Mouse (Mus musculus) R1 (cell line): ENCODE results near the gene Rcc1l.
A peak's percentile ranks its signal among the peaks of the same experiment; 100 is the strongest.

Experiments
- DNase-seq: peaks from one replicate; pipeline ENCODE4 v3.0.0-alpha.2; 2018; ENCODE audit warnings: low read depth, low spot score

Rcc1l gene

DNA sequence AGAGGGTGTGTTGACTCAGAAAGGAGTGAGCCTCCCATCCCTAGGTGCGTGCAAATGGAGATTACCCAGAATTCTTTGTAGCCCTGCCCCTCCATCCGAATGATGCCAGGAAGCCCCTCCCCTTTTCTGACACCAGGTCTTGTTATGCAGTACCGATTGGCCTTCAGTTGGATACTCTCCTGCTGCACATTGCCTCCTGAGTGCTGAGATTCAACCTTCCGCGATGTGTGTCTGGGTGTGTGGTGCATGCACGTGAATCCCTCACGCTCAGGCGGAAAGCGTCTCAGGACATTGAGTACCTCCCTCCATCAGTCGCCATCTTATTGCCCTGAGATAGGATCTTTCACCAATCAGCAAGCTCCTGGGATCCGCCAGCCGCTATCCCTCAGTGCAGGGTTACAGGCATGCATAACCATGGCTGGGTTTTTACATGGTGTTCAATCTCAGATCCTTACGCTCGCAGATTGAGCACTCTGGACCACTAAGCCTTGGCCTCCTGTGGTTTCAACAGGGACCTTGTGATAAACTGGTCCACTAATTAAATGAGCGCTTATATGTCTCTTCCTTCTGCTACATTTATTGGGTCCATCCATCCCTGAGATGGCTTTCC, 57.7 kb downstream of the Rcc1l start:
- peak; percentile 93 for DNase-seq

- no peak for DNase-seq
These were observed 60.8 kb downstream of the Rcc1l start for GRCm38 (mm10) chr5:134115639-134116259.

- no peak for DNase-seq
These were observed 61.6 kb downstream of the Rcc1l start for GRCm38 (mm10) chr5:134114981-134115380.

DNA sequence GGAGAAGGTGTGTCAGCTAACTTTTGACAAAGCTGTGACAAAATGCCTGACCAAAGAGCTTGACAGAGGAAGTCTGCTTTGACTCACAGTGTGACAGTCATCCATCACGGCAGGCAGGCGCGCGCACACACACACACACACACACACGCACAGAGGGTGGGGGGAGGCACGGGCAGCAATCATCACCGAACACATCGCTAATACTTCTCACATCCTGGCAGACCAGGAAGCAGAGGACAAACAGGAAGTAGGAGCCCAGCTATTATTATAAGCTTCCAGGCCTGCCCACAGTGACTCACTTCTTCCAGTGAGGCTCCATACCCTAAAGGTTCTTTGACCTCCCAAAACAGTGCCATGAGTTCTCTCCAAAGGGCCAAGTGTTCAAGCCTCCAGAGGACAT, 70.7 kb downstream of the Rcc1l start:
- DNase-seq, result no peak

DNA sequence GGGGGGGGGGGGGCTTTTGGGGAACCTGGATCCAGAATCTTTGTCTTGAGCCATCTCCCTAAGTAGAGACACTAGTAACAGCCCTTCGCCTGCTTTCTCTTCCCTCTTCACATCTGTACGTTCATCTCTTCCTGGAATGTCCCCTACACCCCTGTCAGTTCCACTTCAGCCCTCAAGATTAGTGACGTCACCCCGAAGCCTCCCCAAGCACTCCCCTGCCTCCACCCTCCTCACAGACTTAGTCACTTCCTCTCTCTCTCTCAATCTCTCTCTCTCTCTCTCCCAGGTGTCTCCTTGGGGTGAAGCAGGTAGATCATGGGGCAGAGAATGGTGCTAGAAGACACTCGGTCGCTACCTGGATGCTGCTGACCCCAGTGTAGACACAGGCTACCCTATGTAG, 73.9 kb downstream of the Rcc1l start:
- no peak for DNase-seq

DNA sequence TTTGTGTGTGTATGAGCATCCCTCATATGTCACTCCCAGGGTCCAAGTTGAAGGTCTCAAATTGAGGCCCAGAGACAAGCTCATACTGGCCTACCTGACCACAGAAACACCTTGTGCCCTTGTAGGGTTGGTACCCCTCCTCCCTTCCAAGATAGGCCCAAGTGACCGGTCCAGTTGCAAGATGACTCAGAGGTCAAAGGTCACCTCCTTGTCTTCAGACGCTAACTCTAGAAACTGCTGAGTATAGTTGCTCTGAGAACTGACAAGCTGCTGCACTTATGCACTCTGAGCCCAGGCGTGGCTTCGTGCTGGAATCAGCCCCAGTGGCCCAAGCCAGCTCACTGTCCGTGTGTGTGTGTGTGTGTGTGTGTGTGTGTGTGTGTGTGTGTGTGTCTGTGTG, 74.7 kb downstream of the Rcc1l start:
- DNase-seq, result no peak

DNA sequence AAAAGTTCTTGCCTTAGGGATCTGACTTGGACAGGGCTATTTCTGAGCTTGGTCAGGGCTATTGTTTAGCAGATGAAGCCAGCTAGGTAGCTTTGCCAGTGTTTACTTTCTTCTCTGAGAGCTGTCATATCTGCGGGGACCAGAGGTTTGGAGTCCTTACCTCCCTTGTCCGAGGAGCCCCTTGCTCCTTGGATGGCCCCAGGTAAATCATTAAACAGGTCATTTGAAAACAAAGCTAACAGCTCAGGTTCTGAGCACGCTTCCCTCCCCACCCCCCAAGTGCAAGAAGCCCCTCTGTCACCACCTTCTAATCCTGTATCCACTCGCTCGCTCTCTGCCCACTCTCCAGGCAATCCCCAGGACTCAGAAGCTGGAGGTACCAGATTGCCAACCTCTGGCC, 75.3 kb downstream of the Rcc1l start:
- no peak for DNase-seq

DNA sequence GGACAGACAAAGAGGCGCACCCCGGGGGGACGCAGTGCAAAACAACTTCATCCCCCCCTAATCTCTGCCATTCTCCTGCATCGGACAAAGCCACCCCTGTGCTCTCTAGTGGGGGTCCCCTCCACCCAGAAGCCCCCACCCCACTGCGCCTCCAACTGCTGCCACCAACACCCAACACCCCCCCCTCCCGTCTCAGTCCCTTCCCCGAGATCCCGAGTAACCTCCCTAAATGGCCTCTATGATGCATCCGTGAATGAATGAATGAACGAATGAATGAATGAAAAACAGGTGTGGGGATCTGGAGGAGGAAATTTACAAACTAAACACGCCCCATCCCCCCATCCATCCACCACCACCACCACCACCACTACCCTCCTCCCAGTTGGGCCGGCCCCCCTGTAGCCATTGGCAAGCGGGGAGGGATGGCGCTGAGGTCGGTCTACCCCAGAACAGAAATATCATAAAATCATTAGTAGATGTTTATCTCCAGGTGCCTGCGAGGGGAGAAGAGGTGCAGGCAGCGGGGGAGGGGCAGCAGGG, 76.3 kb downstream of the Rcc1l start:
- DNase-seq, result peak; percentile 21

GRCm38 (mm10) chr5:134099496-134100211, 76.9 kb downstream of the Rcc1l start, which contains the start of gene Castor2:
Gene Castor2 (plus strand): TSS chr5:134099711.
- peak; percentile 95 for DNase-seq

- no peak for DNase-seq
These were observed 77.6 kb downstream of the Rcc1l start for GRCm38 (mm10) chr5:134098976-134099375.

- no peak for DNase-seq
These were observed 78.2 kb downstream of the Rcc1l start for GRCm38 (mm10) chr5:134098341-134098902.
